In the genomic region with DNA sequence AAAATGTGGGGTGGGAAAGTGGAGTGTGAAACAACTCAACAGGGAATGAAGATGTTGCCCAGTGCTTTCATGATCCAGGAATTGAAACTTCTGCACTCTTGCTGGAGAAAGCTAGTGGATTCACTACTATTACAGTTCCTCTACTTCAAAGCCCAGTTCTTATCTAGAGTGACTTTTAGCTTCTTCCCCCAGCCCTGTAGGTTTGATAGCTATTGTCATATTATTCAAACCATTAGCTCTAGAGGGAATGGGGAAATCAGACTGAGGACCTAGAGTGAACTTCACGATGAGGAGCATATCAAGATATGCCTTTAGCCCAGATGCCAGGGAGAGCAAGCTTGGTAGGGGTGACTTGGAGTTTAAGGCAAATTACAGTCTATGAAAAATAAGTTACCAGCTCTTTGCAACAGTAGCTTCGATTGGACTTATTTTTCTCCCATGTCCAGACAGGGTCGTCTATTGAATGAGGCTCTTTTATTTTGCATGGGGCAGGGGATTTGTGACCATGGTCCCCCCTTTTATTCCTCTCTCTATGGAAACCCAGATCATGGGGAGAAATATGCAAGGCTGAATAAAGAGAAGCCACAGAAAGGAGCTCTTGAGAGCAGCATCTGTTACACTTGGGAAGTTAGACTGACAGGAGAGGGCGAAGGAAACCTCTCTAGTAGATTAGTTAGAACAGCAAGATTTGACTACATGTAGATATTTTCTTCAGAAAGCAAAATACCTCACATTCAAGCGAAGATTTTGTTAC, we compare ENCODE assay signal across 18 mouse cellular contexts. TPM values are rescaled to one million over a fixed set of nuclear protein-coding genes. Genes with fewer than 3 reads are reported as not detected.
A peak's percentile ranks its signal among the peaks of the same experiment; 100 is the strongest.
DNase-seq lines count a peak whose midpoint lies in the region; ATAC-seq and TF ChIP-seq lines count a peak whose summit lies in the region.
"Had no signal": no experiment of that assay in that cellular context is flagged by ENCODE, and none has a peak within 500 bp of the region (broad histone marks: within the 10 kb centered on the region; RNA-seq: fewer than 3 reads in every experiment).

No protein-coding gene starts in this region.

- peak overlapping the region; percentile 45 for H3K4me2 ChIP-seq in forebrain, embryonic 13.5 days
- peak overlapping the region; percentile 57 for H3K4me2 ChIP-seq in hindbrain, embryonic 15.5 days
- H3K4me2 ChIP-seq in midbrain, postnatal 0 days (ENCODE audit: low read depth, low read length, poor library complexity, severe bottlenecking): peak overlapping the region; percentile 51
- H3K4me2 ChIP-seq: embryonic facial prominence, embryonic 13.5 days; heart, embryonic 15.5 days; liver, embryonic 13.5 days had no signal

- H3K4me3 ChIP-seq in forebrain, embryonic 13.5 days: no peak overlapping the region
- 0 out of 2 replicates have a peak overlapping the region, but pooled peaks have one; percentile 2 for H3K4me3 ChIP-seq in hindbrain, embryonic 15.5 days
- peak overlapping the region; percentile 15 for H3K4me3 ChIP-seq in midbrain, postnatal 0 days (ENCODE audit: low read depth, low read length)
- no peak overlapping the region for H3K4me3 ChIP-seq in heart, embryonic 10.5 days
- H3K4me3 ChIP-seq: embryonic facial prominence, embryonic 13.5 days; heart, embryonic 15.5 days; liver, embryonic 13.5 days had no signal

- TF ChIP-seq POLR2A in brain, embryonic 14.5 days (IDR thresholded peaks at IDR 0.05; ENCODE audit: borderline replicate concordance, extremely low read depth, insufficient read depth, insufficient read length, poor library complexity, severe bottlenecking): no peak

- H3K4me1 ChIP-seq in forebrain, embryonic 13.5 days: peaks cover 8% of the 10 kb centered on the region; the same call in 1 of the 2 replicates
- H3K4me1 ChIP-seq in hindbrain, embryonic 15.5 days (replicated peaks): 0 out of 2 replicates have a peak, but pooled peaks cover 3% of the 10 kb centered on the region
- H3K4me1 ChIP-seq in midbrain, postnatal 0 days (ENCODE audit: insufficient read depth, low read length): no peaks in the 10 kb centered on the region
- H3K4me1 ChIP-seq in heart, embryonic 10.5 days: no peaks in the 10 kb centered on the region
- H3K4me1 ChIP-seq: embryonic facial prominence, embryonic 13.5 days; heart, embryonic 15.5 days; liver, embryonic 13.5 days had no signal

- TF ChIP-seq CTCF in brain, embryonic 14.5 days (IDR thresholded peaks at IDR 0.05; ENCODE audit: borderline replicate concordance, extremely low read depth, insufficient read depth, insufficient read length): no peak
- no peak for TF ChIP-seq CTCF in midbrain, postnatal 0 days (IDR thresholded peaks at IDR 0.05)

- H3K27me3 ChIP-seq in forebrain, embryonic 13.5 days: no peaks in the 10 kb centered on the region
- no peaks in the 10 kb centered on the region for H3K27me3 ChIP-seq in hindbrain, embryonic 15.5 days
- no peaks in the 10 kb centered on the region for H3K27me3 ChIP-seq in midbrain, postnatal 0 days (ENCODE audit: insufficient read depth, low read length)
- peaks cover 16% of the 10 kb centered on the region; the same call in 1 of the 2 replicates for H3K27me3 ChIP-seq in heart, embryonic 10.5 days (ENCODE audit: insufficient read depth, poor library complexity, severe bottlenecking)

- DNase-seq in brain, embryonic 14.5 days (ENCODE audit: low read depth): peak; percentile 82
- DNase-seq in midbrain, postnatal 0 days (ENCODE audit: low spot score): peak; percentile 41
- no peak for DNase-seq in heart, embryonic 10.5 days (ENCODE audit: low spot score)
- DNase-seq in gastrocnemius, postnatal 14 days: no peak
- DNase-seq in ovary, postnatal 14 days (ENCODE audit: low spot score): no peak
- DNase-seq in right cerebral cortex, postnatal 4 days: no peak
- DNase-seq: adrenal gland, adult 2 months; cerebellum, postnatal 10 days; layer of hippocampus, adult 9-11 months; left cerebral cortex, postnatal 4 days; liver, embryonic 13.5 days had no signal

- H3K9ac ChIP-seq in forebrain, embryonic 13.5 days: no peak overlapping the region
- no peak overlapping the region for H3K9ac ChIP-seq in hindbrain, embryonic 15.5 days
- no peak overlapping the region for H3K9ac ChIP-seq in midbrain, postnatal 0 days (replicated peaks; ENCODE audit: low read length, poor library complexity, severe bottlenecking)
- H3K9ac ChIP-seq: embryonic facial prominence, embryonic 13.5 days; heart, embryonic 15.5 days; liver, embryonic 13.5 days had no signal

- H3K36me3 ChIP-seq in forebrain, embryonic 13.5 days (ENCODE audit: poor library complexity, severe bottlenecking): no peaks in the 10 kb centered on the region
- H3K36me3 ChIP-seq in hindbrain, embryonic 15.5 days: no peaks in the 10 kb centered on the region
- H3K36me3 ChIP-seq in midbrain, postnatal 0 days (ENCODE audit: insufficient read depth, low read length): no peaks in the 10 kb centered on the region
- H3K36me3 ChIP-seq in heart, embryonic 10.5 days: no peaks in the 10 kb centered on the region
- H3K36me3 ChIP-seq: embryonic facial prominence, embryonic 13.5 days; heart, embryonic 15.5 days; liver, embryonic 13.5 days had no signal

- 24% methylated on average over 5 of the region's 5 CpGs for WGBS in forebrain, embryonic 13.5 days
- WGBS in hindbrain, embryonic 15.5 days: 32% methylated on average over 5 of the region's 5 CpGs
- 22% methylated on average over 5 of the region's 5 CpGs for WGBS in midbrain, postnatal 0 days
- 54% methylated on average over 5 of the region's 5 CpGs for WGBS in heart, embryonic 10.5 days

- H3K27ac ChIP-seq in forebrain, embryonic 13.5 days: peak overlapping the region; percentile 74
- H3K27ac ChIP-seq in hindbrain, embryonic 15.5 days (replicated peaks): peak overlapping the region; percentile 75
- peak overlapping the region; percentile 68 for H3K27ac ChIP-seq in midbrain, postnatal 0 days (ENCODE audit: low read depth, low read length)
- H3K27ac ChIP-seq in heart, embryonic 10.5 days: no peak overlapping the region
- H3K27ac ChIP-seq: embryonic facial prominence, embryonic 13.5 days; heart, embryonic 15.5 days; kidney, postnatal 0 days; liver, embryonic 13.5 days had no signal

- intact Hi-C loops in gastrocnemius, postnatal 14 days (cut with DNase I; ENCODE audit: low total_unique reads): no loop called here

- ATAC-seq in forebrain, embryonic 13.5 days: peak; percentile 11; the same call in 1 of the 2 replicates
- ATAC-seq in hindbrain, embryonic 15.5 days (ENCODE audit: low FRiP score, low read depth): peak; percentile 12; the same call in 1 of the 2 replicates
- ATAC-seq in midbrain, postnatal 0 days (ENCODE audit: low FRiP score): no peak
- ATAC-seq: lung, postnatal 0 days had no signal

- no peaks in the 10 kb centered on the region for H3K9me3 ChIP-seq in forebrain, embryonic 13.5 days (replicated peaks)
- no peaks in the 10 kb centered on the region for H3K9me3 ChIP-seq in hindbrain, embryonic 15.5 days
- H3K9me3 ChIP-seq in midbrain, postnatal 0 days (ENCODE audit: low read length): no peaks in the 10 kb centered on the region
- H3K9me3 ChIP-seq in heart, embryonic 10.5 days: no peaks in the 10 kb centered on the region
- H3K9me3 ChIP-seq: embryonic facial prominence, embryonic 13.5 days; heart, embryonic 15.5 days; liver, embryonic 13.5 days had no signal

RNA-seq across cellular contexts. Expression of a gene that starts 3.1 kb away (rescaled TPM):
- polyA plus RNA-seq in brain, embryonic 14.5 days (2012; rRNA removed): 45.6 and 48.0 TPM in 2 replicates
- 18.6 and 19.5 TPM in 2 replicates for polyA plus RNA-seq in forebrain, embryonic 13.5 days (2015; fragmentation: Nextera tagmentation; extraction: Ambion mirVana)
- polyA plus RNA-seq in hindbrain, embryonic 15.5 days (2015; fragmentation: Nextera tagmentation; extraction: Ambion mirVana): 7.7 and 14.6 TPM in 2 replicates
- 43.9 and 49.8 TPM in 2 replicates for total RNA-seq in midbrain, postnatal 0 days (2014; rRNA removed)
- 11.4 and 12.4 TPM in 2 replicates for polyA plus RNA-seq in midbrain, postnatal 0 days (2015; fragmentation: Nextera tagmentation; extraction: Ambion mirVana)
- polyA plus RNA-seq in heart, embryonic 10.5 days (2016; fragmentation: Nextera tagmentation; extraction: Ambion mirVana): 0.08 and 0.33 TPM in 2 replicates
- not detected for total RNA-seq in gastrocnemius, postnatal 14 days (2021)
- total RNA-seq: adrenal gland, adult 2 months; megakaryocyte-erythroid progenitor cell, adult 5-6 weeks had no signal
- polyA plus RNA-seq: heart, embryonic 15.5 days; liver, embryonic 13.5 days; lung, postnatal 0 days had no signal

Comparison
In these comparisons a context has a peak if more than half of its experiments do, and no peak if none do; other contexts are left out.
1. DNase-seq: peak in brain, embryonic 14.5 days (single experiment) and midbrain, postnatal 0 days (single experiment); none in heart, embryonic 10.5 days (single experiment), gastrocnemius, postnatal 14 days (single experiment), ovary, postnatal 14 days (single experiment) and right cerebral cortex, postnatal 4 days (single experiment).
2. H3K4me3 ChIP-seq: peak in hindbrain, embryonic 15.5 days (single experiment) and midbrain, postnatal 0 days (single experiment); none in forebrain, embryonic 13.5 days (single experiment) and heart, embryonic 10.5 days (single experiment).
3. Peak in every context shown above with its lines, with median percentiles within 50 percentile points of each other: H3K4me2 ChIP-seq.